Mouse (Mus musculus) heart, postnatal 0 days (tissue): Measurements from ENCODE around the gene Cerk.

Experiments used
- CTCF ChIP-seq: IDR thresholded peaks from 2 replicates; pipeline ENCODE4 v1.5.1; 2016; ENCODE audit warnings: antibody characterized with exemption, control low read depth, low read depth
- EP300 ChIP-seq: IDR thresholded peaks from 2 replicates; pipeline ENCODE4 v1.6.1; 2016; ENCODE audit warnings: antibody characterized with exemption, low read depth

GRCm38 (mm10) chr15:86186686-86187085 lies 745 bp upstream of the Cerk start:
- TF ChIP-seq CTCF, result no peak
- TF ChIP-seq EP300, result no peak
